Mouse (Mus musculus) limb, embryonic 11.5 days (tissue): ENCODE results near the gene Uhrf1bp1. TPM values are rescaled to one million over a fixed set of nuclear protein-coding genes. Genes with fewer than 3 reads are reported as not detected.

ENCODE experiments used
- ATAC-seq: fragments of 200-750 bp; cut with Nextera tagmentation; 2 replicates; pipeline ENCODE4 v1.8.0; 2017; ENCODE audit warnings: low read depth; ENCODE audit not compliant: insufficient number of reproducible peaks, low FRiP score, low TSS enrichment
- DNase-seq: peaks from one replicate; pipeline ENCODE4 v3.0.0-alpha.2; 2015; ENCODE audit warnings: low spot score
- H3K27ac ChIP-seq: fragments of 300-500 bp; sonication (generic); replicated peaks from 2 replicates; pipeline ENCODE4 v1.5.1; 2014; ENCODE audit warnings: low read depth, mild to moderate bottlenecking, low read length
- H3K27me3 ChIP-seq: fragments of 300-500 bp; sonication (generic); 2 replicates; pipeline ENCODE4 v1.6.1; 2014; ENCODE audit warnings: mild to moderate bottlenecking, low read length, mixed read lengths; ENCODE audit not compliant: control insufficient read depth, insufficient read depth
- H3K36me3 ChIP-seq: fragments of 300-500 bp; sonication (generic); 2 replicates; pipeline ENCODE4 v1.6.1; 2014; ENCODE audit warnings: mild to moderate bottlenecking, low read length, moderate library complexity, mixed read lengths; ENCODE audit not compliant: control insufficient read depth, insufficient read depth
- H3K4me1 ChIP-seq: fragments of 300-500 bp; sonication (generic); 2 replicates; pipeline ENCODE4 v1.6.1; 2014; ENCODE audit warnings: low read length, mixed read lengths; ENCODE audit not compliant: control insufficient read depth, insufficient read depth
- H3K4me2 ChIP-seq: fragments of 300-500 bp; sonication (generic); 2 replicates; pipeline ENCODE4 v1.6.1; 2014; ENCODE audit warnings: low read depth, mild to moderate bottlenecking, moderate library complexity; ENCODE audit not compliant: severe bottlenecking
- H3K4me3 ChIP-seq: fragments of 300-500 bp; sonication (generic); 2 replicates; pipeline ENCODE4 v1.5.1; 2014; ENCODE audit warnings: low read depth, low read length
- H3K9ac ChIP-seq: fragments of 300-500 bp; sonication (generic); 2 replicates; pipeline ENCODE4 v1.6.1; 2014; ENCODE audit warnings: mild to moderate bottlenecking, low read length
- H3K9me3 ChIP-seq: fragments of 300-500 bp; sonication (generic); 2 replicates; pipeline ENCODE4 v1.6.1; 2016; ENCODE audit warnings: low read length; ENCODE audit not compliant: control insufficient read depth
- WGBS: fragments of 180-500 bp; shearing (Covaris S2); extraction: QIAGEN DNeasy Blood & Tissue Kit; methylation state at CpG from one replicate; pipeline ENCODE4 v1.1.7; 2014; 5-methylcytosine and 5-hydroxymethylcytosine counted together
- polyA plus RNA-seq: library from polyadenylated mRNA; unstranded; fragments of >200 nt; fragmentation: Nextera tagmentation; extraction: Ambion mirVana; gene quantifications from 2 replicates; pipeline ENCODE4 v1.2.1, GENCODE M21; 2014

The Uhrf1bp1 gene
- polyA plus RNA-seq: 8.2 and 8.5 TPM in 2 replicates

DNA sequence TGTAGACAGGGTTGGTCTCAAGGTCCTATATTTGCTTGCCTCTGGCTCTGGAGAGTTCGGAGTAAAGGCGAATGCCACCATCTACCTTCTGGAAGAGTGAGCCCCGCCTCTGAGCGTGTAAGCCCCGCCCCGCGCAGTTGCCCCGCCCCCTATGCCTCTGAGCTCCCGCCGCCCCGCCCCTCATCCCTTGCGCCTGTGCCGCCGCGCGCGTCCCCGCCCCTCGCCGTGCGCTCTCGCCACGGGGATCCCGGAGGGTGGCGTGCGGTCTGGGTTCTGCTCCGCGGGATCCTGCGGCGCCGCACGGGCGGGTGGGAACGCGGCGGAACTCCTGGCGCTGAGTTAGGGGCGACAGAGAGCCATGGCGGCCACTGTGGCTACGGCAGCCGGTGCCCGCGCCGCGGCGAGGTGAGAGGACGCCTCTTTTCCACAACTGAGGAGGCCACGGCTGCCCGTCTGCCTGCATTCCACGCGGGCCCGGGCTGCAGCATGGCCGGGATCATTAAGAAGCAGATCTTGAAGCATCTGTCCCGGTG, at the start of gene Uhrf1bp1:
Uhrf1bp1 (plus strand) TSS at position 177 of the 533 bp plus-strand sequence.
- Histone ChIP-seq H3K36me3 (peaks cover 3% of the 10 kb centered on the region; the same call in 1 of the 2 replicates), H3K9ac (peak within 1 kb of the TSS; percentile 90), H3K9me3 (no peaks in the 10 kb centered on the region), H3K27ac (peak within 1 kb of the TSS; percentile 63), H3K4me2 (peak within 1 kb of the TSS; percentile 84), H3K27me3 (no peaks in the 10 kb centered on the region), H3K4me1 (peaks cover 10% of the 10 kb centered on the region), H3K4me3 (peak within 1 kb of the TSS; percentile 96)
- ATAC-seq (peak; percentile 69), DNase-seq (peak; percentile 89)
- under 1% methylated on average over 53 of the region's 54 CpGs for WGBS

DNA sequence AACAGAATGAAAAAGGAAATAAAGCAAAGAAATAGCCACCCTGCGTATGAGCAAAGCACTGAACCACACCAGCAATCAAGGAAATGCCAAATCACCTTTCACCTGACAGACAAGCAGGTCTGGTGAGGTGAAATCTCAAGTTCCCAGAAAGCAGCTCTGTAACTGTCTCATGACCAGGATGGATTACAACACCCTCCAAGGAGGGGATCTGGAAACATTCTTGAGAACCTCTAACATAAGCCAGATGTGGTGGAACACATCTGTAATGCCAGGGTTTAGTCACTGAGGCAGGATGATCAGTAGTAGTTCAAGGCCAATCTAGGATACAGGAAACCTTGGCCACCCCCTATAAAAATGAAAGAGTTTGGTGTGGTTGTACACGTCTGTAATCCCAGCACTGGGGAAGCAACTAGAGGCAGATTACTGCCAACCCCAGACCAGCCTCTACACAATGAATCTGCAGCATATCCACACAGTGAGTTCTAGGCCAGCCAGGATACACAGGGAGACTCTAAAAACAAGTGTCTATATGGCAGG, 48.6 kb upstream of the Uhrf1bp1 start:
- Histone ChIP-seq H3K27ac (no peak overlapping the region), H3K4me3 (no peak overlapping the region), H3K36me3 (no peaks in the 10 kb centered on the region), H3K9ac (no peak overlapping the region), H3K9me3 (no peaks in the 10 kb centered on the region), H3K27me3 (no peaks in the 10 kb centered on the region), H3K4me2 (no peak overlapping the region), H3K4me1 (0 out of 2 replicates have a peak, but pooled peaks cover 3% of the 10 kb centered on the region)
- DNase-seq (no peak), ATAC-seq (no peak)
- 51% methylated on average over 2 of the region's 2 CpGs for WGBS

DNA sequence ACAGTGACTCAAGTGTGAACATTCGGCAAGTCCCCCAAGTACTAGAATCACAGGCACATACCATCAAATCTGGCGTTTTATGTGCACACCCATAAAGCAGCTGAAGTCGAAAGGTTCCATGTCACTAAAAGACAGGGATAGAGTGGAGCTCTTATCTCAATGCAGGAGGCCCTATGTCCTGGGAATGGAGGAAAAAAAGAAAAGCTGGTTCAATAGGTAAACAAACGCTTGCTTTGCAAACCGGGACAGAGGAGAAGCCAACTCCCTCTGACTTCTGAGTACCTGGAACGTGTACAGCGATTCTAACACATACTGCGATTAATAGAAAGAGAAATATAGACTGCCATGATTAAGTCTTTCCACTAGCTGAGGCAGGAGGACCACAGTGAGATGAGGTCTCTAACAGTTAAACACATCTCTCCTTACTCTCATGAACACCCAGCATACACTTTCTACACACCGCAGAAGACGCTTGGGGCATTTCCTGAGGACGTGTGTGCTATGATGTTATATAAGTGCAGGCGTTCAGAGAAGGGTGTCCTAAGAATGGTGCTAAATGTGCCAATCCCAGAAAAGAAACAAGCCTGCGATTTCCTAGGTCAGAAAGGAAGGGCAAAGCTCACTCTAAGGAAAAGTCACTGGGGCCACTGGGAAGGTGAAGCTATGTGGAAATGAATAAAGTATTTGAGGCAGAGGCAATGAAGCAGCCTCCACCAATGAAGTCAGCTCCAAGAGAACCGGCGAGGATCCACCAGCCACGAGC, 45.5 kb upstream of the Uhrf1bp1 start:
- DNase-seq (no peak), ATAC-seq (no peak)
- Histone ChIP-seq H3K36me3 (no peaks in the 10 kb centered on the region), H3K4me1 (0 out of 2 replicates have a peak, but pooled peaks cover 3% of the 10 kb centered on the region), H3K27ac (no peak overlapping the region), H3K4me2 (no peak overlapping the region), H3K4me3 (no peak overlapping the region), H3K27me3 (no peaks in the 10 kb centered on the region), H3K9ac (no peak overlapping the region), H3K9me3 (no peaks in the 10 kb centered on the region)
- WGBS: 89% methylated on average over 16 of the region's 16 CpGs

DNA sequence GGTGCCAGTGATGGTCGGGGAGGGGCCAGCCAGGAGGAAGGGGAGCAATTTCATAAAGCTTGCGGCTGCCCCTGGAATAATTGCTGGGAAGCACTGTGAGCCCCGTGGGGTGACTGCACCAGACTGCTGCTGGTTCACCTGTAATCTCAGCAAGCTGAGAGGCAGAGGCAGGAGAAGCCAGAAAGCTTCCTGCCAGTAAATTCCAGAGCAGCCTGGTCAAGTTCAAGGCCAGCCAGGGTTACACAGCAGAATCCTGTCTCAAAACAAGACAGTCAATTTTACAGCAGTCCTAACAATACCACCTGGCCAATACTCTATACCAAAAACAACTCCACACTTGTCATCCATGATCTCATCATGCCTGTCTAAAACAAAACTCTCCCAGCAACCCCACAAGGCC, 44.3 kb upstream of the Uhrf1bp1 start:
- no peak for ATAC-seq
- H3K36me3 ChIP-seq: no peaks in the 10 kb centered on the region
- no peak overlapping the region for H3K4me3 ChIP-seq
- H3K27me3 ChIP-seq: no peaks in the 10 kb centered on the region
- no peak overlapping the region for H3K27ac ChIP-seq
- WGBS: 84% methylated on average over 3 of the region's 3 CpGs
- no peaks in the 10 kb centered on the region for H3K9me3 ChIP-seq
- H3K9ac ChIP-seq: no peak overlapping the region
- DNase-seq: no peak
- 0 out of 2 replicates have a peak, but pooled peaks cover 3% of the 10 kb centered on the region for H3K4me1 ChIP-seq
- H3K4me2 ChIP-seq: no peak overlapping the region

DNA sequence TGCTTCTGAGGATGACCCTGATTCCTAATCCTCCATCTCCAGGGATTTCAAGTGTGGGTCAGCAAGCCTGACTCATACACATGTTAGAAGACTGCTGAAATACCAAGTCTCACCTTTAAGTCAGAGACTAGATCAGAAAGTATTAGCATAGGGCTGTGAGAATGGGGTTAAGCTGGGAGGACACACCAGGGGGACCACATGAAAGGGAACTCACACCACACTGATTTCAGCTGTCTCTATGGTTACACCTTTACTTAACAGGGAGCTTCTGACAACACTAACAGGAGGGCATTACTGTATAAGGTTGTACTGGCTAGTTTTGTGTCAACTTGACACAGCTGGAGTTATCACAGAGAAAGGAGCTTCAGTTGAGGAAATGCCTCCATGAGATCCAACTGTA, 41.6 kb upstream of the Uhrf1bp1 start:
- H3K9ac ChIP-seq: no peak overlapping the region
- DNase-seq (no peak), ATAC-seq (no peak)
- no peaks in the 10 kb centered on the region for H3K27me3 ChIP-seq
- no peak overlapping the region for H3K4me2 ChIP-seq
- H3K36me3 ChIP-seq: no peaks in the 10 kb centered on the region
- peaks cover 12% of the 10 kb centered on the region for H3K4me1 ChIP-seq
- no peaks in the 10 kb centered on the region for H3K9me3 ChIP-seq
- no peak overlapping the region for H3K27ac ChIP-seq
- H3K4me3 ChIP-seq: no peak overlapping the region

DNA sequence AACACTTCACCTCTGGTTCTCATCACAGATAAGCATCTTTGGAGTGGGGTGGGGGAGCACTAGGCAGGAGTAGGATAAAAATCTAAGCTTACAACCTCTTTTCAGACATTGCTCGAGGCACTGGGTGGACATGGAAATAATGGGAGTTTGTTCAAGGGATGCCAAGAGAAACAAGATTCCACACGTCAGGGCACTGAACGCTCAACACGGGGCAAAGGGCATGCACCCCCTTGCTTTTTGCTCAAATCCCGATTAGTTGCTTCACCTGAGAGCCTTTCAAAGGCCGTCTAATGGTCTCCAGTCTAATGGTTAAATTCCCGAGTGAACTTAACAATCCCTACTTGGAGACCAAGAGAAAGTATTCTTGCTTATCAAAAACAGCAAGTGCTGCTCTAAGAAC, 37.2 kb upstream of the Uhrf1bp1 start:
- no peaks in the 10 kb centered on the region for H3K9me3 ChIP-seq
- H3K4me3 ChIP-seq: peak overlapping the region; percentile 86
- H3K36me3 ChIP-seq: no peaks in the 10 kb centered on the region
- no peak overlapping the region for H3K27ac ChIP-seq
- peak overlapping the region; percentile 84; the same call in 1 of the 2 replicates for H3K9ac ChIP-seq
- H3K4me2 ChIP-seq: peak overlapping the region; percentile 91
- DNase-seq (no peak), ATAC-seq (no peak)
- H3K27me3 ChIP-seq: no peaks in the 10 kb centered on the region
- 29% methylated on average over 7 of the region's 7 CpGs for WGBS
- peaks cover 14% of the 10 kb centered on the region for H3K4me1 ChIP-seq

DNA sequence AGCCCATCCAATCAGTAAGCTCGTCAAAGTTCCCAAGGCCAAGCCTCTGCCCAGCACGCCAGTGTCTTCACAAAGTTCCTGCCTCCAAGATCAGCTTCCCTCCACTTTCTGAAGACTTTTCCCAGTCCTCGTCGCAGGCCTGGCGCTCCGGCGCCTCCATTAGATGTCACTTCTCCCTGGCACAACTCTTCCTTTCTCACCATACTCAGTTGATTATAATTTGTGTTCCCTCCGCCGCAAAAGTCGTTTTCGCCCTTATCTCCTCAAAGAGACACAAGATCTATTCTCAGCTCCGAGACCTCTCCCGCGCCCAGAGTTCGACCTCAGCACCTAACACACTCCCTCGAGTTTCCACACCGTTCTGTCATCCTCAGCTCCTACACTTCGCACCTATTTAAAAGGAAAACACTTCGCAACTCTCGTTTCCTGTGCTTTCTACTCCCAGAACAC, 36.7 kb upstream of the Uhrf1bp1 start:
- Histone ChIP-seq H3K27ac (peak overlapping the region; percentile 24; the same call in 1 of the 2 replicates), H3K4me3 (peak overlapping the region; percentile 86), H3K4me1 (peaks cover 14% of the 10 kb centered on the region), H3K9ac (peak overlapping the region; percentile 84), H3K9me3 (no peaks in the 10 kb centered on the region), H3K4me2 (peak overlapping the region; percentile 91), H3K36me3 (no peaks in the 10 kb centered on the region), H3K27me3 (no peaks in the 10 kb centered on the region)
- DNase-seq: no peak
- no peak for ATAC-seq
- under 1% methylated on average over 20 of the region's 20 CpGs for WGBS

DNA sequence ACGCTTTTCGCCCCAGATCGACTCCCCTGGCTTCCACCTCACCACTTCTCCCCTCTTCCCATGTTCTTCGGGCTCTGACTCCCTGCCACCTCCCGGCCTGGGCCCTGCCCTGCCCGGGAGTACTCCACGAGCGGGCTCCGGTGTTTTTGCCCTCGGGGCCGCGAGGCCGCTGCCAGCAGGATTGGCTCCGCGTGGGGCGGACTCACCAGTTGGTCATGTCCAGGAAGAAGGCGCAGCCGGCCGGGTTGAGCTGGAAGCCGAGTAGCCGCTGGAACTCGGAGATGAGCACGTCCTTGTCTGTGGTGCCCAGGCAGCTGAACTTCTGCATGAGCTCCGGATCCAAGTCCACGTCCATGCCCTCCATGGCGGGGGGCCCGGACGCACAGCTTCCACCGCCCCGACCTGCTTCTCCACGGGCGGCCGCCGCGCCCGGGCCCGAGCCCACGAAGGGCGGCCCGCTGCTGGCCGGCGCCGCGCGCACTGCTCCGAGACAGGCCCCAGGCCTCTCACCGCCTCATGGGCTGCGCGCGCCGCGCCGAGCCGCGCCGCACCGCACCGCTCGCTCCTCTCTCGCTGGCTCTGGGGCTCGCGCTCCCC, 36.2 kb upstream of the Uhrf1bp1 start:
- H3K4me3 ChIP-seq: peak overlapping the region; percentile 86
- peaks cover 14% of the 10 kb centered on the region for H3K4me1 ChIP-seq
- no peaks in the 10 kb centered on the region for H3K36me3 ChIP-seq
- H3K27me3 ChIP-seq: no peaks in the 10 kb centered on the region
- no peak; the same call in none of the 2 replicates for ATAC-seq
- H3K9me3 ChIP-seq: no peaks in the 10 kb centered on the region
- peak overlapping the region; percentile 24 for H3K27ac ChIP-seq
- H3K9ac ChIP-seq: peak overlapping the region; percentile 84
- peak; percentile 61 for DNase-seq
- peak overlapping the region; percentile 91 for H3K4me2 ChIP-seq
- WGBS: under 1% methylated on average over 57 of the region's 62 CpGs
